Mouse (Mus musculus) lung, embryonic 15.5 days (tissue): ENCODE results near the gene 4930402H24Rik. TPM values are rescaled to one million over a fixed set of nuclear protein-coding genes. Genes with fewer than 3 reads are reported as not detected.
"Not testable (repeated sequence)": the region's sequence is repeated elsewhere in the genome, so short reads cannot be mapped to it uniquely, and the experiment has no call there.

Source experiments
- ATAC-seq: fragments of 200-750 bp; cut with Nextera tagmentation; 2 replicates; pipeline ENCODE4 v1.8.0; 2017; ENCODE audit warnings: moderate number of reproducible peaks, borderline replicate concordance; ENCODE audit not compliant: low FRiP score, low TSS enrichment; ENCODE audit errors: extremely low read depth
- H3K27ac ChIP-seq: fragments of 300-500 bp; sonication (generic); 2 replicates; pipeline ENCODE4 v1.5.1; 2015; ENCODE audit warnings: moderate library complexity, mild to moderate bottlenecking, inconsistent platforms
- H3K27me3 ChIP-seq: fragments of 300-500 bp; sonication (generic); 2 replicates; pipeline ENCODE4 v1.6.1; 2015; ENCODE audit warnings: inconsistent platforms
- H3K36me3 ChIP-seq: fragments of 300-500 bp; sonication (generic); 2 replicates; pipeline ENCODE4 v1.6.1; 2015; ENCODE audit warnings: inconsistent platforms
- H3K4me1 ChIP-seq: fragments of 300-500 bp; sonication (generic); 2 replicates; pipeline ENCODE4 v1.6.1; 2015; ENCODE audit warnings: inconsistent platforms
- H3K4me2 ChIP-seq: fragments of 300-500 bp; sonication (generic); 2 replicates; pipeline ENCODE4 v1.6.1; 2015; ENCODE audit warnings: inconsistent platforms, mild to moderate bottlenecking, moderate library complexity
- H3K4me3 ChIP-seq: fragments of 300-500 bp; sonication (generic); 2 replicates; pipeline ENCODE4 v1.5.1; 2015; ENCODE audit warnings: mild to moderate bottlenecking, inconsistent platforms
- H3K9ac ChIP-seq: fragments of 300-500 bp; sonication (generic); 2 replicates; pipeline ENCODE4 v1.6.1; 2015; ENCODE audit warnings: inconsistent platforms
- H3K9me3 ChIP-seq: fragments of 300-500 bp; sonication (generic); 2 replicates; pipeline ENCODE4 v1.6.1; 2016; ENCODE audit warnings: inconsistent platforms
- WGBS: fragments of 180-500 bp; shearing (Covaris S2); methylation state at CpG from one replicate; pipeline ENCODE4 v1.1.7; 2015; 5-methylcytosine and 5-hydroxymethylcytosine counted together
- polyA plus RNA-seq: library from polyadenylated mRNA; unstranded; fragments of >200 nt; fragmentation: Nextera tagmentation; extraction: Ambion mirVana; gene quantifications from 2 replicates; pipeline ENCODE4 v1.2.1, GENCODE M21; 2015

Gene 4930402H24Rik
- polyA plus RNA-seq, 1 experiment from 2014 or later, result 29.0 TPM

DNA sequence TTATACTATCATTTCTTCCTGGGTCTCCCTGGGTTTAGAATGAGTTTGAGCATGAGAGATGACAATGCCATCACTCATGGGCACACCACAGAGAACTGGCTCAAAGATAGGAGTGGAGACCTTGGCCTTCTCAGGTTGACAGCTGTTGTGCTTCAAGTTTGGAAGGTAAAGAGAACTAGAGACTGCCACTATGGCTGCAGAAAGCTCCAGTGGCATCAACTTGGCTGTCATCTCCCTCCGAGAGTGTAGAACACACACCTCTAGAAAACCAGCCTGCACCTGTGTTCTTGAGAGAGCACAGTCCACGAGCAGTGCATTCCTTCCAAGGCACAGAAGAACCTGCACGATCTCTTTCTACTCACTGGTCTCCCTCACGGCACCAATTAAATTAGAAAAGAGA lies 76.7 kb downstream of the 4930402H24Rik start:
- Histone ChIP-seq H3K36me3 (no peaks in the 10 kb centered on the region), H3K27me3 (no peaks in the 10 kb centered on the region), H3K27ac (no peak overlapping the region), H3K9ac (no peak overlapping the region), H3K4me2 (no peak overlapping the region), H3K4me3 (no peak overlapping the region), H3K4me1 (peaks cover 6% of the 10 kb centered on the region; the same call in 1 of the 2 replicates), H3K9me3 (no peaks in the 10 kb centered on the region)
- ATAC-seq, result no peak
- 83% methylated on average over 4 of the region's 4 CpGs for WGBS

DNA sequence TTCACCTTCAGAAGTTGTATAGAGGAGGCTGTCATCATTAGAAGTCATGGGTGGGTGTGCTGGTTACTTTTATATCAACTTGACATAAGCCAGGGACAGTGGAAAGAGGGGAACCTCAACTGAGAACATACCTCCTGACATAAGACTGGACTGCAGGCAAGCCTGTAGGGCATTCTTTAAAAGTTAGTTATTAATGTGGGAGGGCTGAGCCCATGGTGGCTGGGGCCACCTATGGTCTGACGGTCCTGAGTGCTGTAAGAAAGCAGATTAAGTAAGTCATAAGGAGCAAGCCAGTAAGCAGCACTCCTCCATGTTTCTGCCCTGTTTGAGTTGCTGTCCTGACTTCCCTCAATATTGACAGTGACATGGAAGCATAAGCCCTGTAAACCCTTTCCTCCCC lies 77.5 kb downstream of the 4930402H24Rik start:
- no peak for ATAC-seq
- peaks cover 6% of the 10 kb centered on the region; the same call in 1 of the 2 replicates for H3K4me1 ChIP-seq
- H3K27ac ChIP-seq, result no peak overlapping the region
- no peak overlapping the region for H3K4me2 ChIP-seq
- H3K9ac ChIP-seq, result no peak overlapping the region
- no peak overlapping the region for H3K4me3 ChIP-seq
- 72% methylated on average over 1 of the region's 1 CpGs for WGBS
- no peaks in the 10 kb centered on the region for H3K36me3 ChIP-seq
- H3K27me3 ChIP-seq, result no peaks in the 10 kb centered on the region
- H3K9me3 ChIP-seq, result no peaks in the 10 kb centered on the region

DNA sequence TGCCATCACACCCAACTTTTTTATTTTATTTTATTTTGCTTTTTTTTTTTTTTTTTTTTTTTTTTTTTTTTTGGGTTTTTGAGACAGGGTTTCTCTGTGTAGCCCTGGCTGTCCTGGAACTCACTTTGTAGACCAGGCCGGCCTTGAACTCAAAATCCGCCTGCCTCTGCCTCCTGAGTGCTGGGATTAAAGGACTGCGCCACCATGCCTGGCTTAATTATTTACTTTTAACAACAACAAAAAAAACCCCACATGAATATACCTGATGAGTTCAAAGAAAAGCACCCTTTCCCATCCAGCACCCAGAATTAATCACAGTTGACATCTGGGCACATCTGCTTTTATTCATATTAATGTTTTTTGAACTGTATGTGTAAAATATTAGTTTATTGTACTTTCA lies 78.1 kb downstream of the 4930402H24Rik start:
- not testable (repeated sequence) for H3K9ac ChIP-seq, ATAC-seq

DNA sequence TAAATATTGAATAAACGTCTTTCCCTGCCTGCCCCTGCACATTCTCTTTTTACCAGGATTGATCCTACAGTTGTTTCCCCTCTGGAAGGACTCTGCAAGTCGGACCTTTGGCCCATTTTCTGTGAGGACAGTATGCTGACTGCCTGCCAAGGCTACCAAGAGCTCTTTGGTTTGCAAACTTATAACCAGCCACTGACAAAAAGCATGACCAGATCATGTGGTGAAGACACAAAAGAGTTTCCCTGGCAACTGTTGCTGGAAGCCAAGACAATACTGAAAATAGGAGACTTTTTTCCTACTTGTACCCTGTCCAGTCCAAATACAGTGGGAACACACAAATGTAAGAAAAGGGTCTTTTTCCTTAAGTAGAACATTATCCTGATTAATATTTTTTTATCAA lies 78.8 kb downstream of the 4930402H24Rik start:
- Histone ChIP-seq H3K4me2 (no peak overlapping the region), H3K27ac (no peak overlapping the region), H3K9me3 (no peaks in the 10 kb centered on the region), H3K27me3 (no peaks in the 10 kb centered on the region), H3K36me3 (no peaks in the 10 kb centered on the region), H3K4me3 (no peak overlapping the region), H3K9ac (no peak overlapping the region), H3K4me1 (peaks cover 6% of the 10 kb centered on the region; the same call in 1 of the 2 replicates)
- 63% methylated on average over 2 of the region's 2 CpGs for WGBS
- no peak for ATAC-seq

More for the DNA sequence above, 78.1 kb downstream of the 4930402H24Rik start:
- H3K27ac ChIP-seq, H3K9me3 ChIP-seq, H3K4me1 ChIP-seq, H3K36me3 ChIP-seq, H3K27me3 ChIP-seq, H3K4me2 ChIP-seq, H3K4me3 ChIP-seq: not testable (repeated sequence)
- WGBS, result 84% methylated on average over 3 of the region's 3 CpGs

DNA sequence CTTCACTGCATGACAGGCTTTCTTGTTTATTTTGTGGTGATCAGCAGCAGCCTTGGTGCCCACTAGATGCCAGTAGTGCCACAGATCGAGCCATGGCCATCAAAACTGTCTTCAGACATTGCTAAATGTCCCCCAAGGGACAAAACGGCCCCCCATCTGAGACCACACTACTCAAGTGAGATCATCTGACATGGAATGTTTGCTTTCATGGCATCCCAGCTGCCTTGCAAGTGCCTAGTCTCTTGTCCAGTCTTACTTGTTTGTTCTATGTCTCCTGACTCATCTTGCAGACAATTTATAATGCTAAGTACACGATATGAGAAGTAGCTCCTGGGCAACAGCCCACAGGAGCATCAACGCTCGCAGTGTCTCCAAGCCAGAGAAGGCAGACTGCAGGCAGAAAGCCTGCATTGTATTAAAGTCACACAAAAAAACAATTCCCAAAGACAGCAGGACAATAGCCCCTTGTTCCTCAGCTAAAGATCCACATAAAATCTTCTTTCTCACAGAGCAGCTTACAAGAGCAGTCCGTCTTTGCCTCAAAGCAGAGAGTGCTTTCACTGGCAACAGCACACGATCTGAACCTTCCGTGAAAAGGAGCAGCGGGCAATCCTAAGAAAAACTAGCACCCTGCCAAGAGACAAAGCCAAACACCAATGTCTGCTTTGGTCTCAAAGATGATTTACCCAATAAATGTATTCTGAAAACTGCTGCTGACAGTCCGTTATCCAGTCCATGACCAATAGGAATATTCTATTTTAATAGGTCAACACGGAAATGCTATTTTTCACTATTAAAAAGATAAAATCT lies 87.2 kb downstream of the 4930402H24Rik start:
- H3K36me3 ChIP-seq, result 0 out of 2 replicates have a peak, but pooled peaks cover 6% of the 10 kb centered on the region
- no peak overlapping the region for H3K4me2 ChIP-seq
- ATAC-seq, result no peak
- WGBS, result 72% methylated on average over 11 of the region's 11 CpGs
- no peak overlapping the region for H3K4me3 ChIP-seq
- no peaks in the 10 kb centered on the region for H3K9me3 ChIP-seq
- no peaks in the 10 kb centered on the region for H3K4me1 ChIP-seq
- no peak overlapping the region for H3K9ac ChIP-seq
- H3K27ac ChIP-seq, result no peak overlapping the region
- no peaks in the 10 kb centered on the region for H3K27me3 ChIP-seq

DNA sequence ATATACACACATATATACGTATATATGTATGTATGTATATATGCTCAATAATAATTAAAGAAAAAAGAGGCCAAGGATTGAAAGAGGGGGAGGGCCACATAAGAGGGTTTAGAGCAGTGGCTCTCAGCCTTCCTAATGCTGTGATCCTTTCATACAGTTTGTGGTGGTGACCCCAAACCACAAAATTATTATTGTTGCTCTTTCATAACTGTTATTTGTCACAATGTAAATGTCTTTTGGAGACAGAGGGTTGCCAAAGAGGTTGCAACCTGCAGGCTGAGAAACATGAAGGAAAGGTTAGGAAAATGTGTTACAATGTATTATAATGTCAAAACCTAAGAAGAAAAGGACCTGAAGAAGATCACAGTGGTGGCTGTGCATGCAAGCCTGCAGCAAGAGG lies 88.3 kb downstream of the 4930402H24Rik start:
- WGBS, result 75% methylated on average over 1 of the region's 1 CpGs
- Histone ChIP-seq H3K9ac (no peak overlapping the region), H3K36me3 (peaks cover 7% of the 10 kb centered on the region), H3K27ac (no peak overlapping the region), H3K4me1 (no peaks in the 10 kb centered on the region), H3K27me3 (no peaks in the 10 kb centered on the region), H3K4me3 (no peak overlapping the region), H3K4me2 (no peak overlapping the region), H3K9me3 (no peaks in the 10 kb centered on the region)
- no peak for ATAC-seq

DNA sequence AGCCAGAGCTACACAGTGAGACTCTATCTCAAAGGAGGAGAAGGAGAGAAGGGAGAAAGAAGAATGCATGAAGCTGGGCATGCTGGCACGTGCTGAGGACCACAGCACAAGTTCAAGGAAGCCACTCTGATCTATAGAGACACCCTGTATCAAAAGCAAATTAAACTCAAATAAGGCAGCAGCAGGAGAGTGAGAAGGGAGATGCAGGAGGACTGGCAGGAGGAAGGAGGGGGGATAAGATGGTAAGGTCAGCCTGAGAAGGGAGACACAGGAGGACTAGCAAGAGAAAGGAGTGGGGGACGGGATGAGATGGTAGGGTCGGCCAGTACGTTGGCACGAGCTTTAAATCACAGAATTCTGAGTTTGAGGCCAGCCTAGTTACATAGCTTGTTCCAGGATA lies 90.0 kb downstream of the 4930402H24Rik start:
- no peak overlapping the region for H3K9ac ChIP-seq
- WGBS, result 86% methylated on average over 5 of the region's 5 CpGs
- ATAC-seq, result no peak

DNA sequence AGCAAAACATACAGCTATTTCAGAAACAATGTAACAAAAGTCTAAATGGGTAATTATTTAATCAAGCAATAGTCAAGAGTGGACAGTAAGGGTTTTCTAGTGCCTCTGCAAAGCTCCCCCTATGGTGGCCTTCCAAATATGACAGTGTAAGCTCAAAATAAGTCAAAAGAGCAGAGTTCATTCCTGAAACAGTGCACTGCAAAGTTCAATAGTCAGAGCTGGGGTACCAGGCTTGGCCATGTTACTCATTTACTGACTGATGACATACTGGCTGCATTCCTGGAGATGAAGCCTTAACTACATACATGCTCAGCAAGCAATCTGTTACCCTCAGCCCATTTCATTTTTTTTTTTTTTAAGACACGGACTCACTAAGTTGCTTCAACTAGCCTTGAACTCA lies 91.7 kb downstream of the 4930402H24Rik start:
- Histone ChIP-seq H3K9me3 (no peaks in the 10 kb centered on the region), H3K4me1 (no peaks in the 10 kb centered on the region), H3K4me3 (no peak overlapping the region), H3K27me3 (no peaks in the 10 kb centered on the region), H3K36me3 (peaks cover 29% of the 10 kb centered on the region), H3K27ac (no peak overlapping the region), H3K4me2 (no peak overlapping the region), H3K9ac (no peak overlapping the region)
- 81% methylated on average over 1 of the region's 1 CpGs for WGBS
- no peak for ATAC-seq

More for the DNA sequence above, 90.0 kb downstream of the 4930402H24Rik start:
- Histone ChIP-seq H3K4me2 (no peak overlapping the region), H3K27ac (no peak overlapping the region), H3K27me3 (no peaks in the 10 kb centered on the region), H3K4me3 (no peak overlapping the region), H3K4me1 (no peaks in the 10 kb centered on the region), H3K9me3 (no peaks in the 10 kb centered on the region), H3K36me3 (peaks cover 20% of the 10 kb centered on the region)

DNA sequence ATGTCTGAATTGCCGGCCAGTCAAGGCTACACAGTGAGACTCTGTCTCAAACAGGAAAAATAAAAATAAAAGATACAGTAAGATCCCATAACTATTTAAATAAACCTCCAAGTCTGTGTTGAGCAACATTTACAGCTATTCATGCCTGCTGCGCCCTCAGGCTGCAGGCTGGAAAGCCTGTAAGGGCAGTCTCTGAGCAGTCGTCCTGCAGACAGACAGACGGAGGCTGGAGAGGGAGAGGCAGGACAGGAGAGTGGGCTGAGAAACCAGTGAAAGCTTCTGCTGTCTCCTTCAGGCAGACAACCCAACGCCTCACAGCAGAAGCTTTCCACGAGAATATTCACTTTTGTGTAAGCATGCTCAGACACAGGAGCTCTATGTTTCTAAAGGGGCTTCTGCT lies 92.5 kb downstream of the 4930402H24Rik start:
- peaks cover 29% of the 10 kb centered on the region for H3K36me3 ChIP-seq
- no peak overlapping the region for H3K4me2 ChIP-seq
- no peaks in the 10 kb centered on the region for H3K9me3 ChIP-seq
- no peaks in the 10 kb centered on the region for H3K27me3 ChIP-seq
- H3K4me3 ChIP-seq, result no peak overlapping the region
- ATAC-seq, result no peak
- H3K9ac ChIP-seq, result no peak overlapping the region
- WGBS, result 83% methylated on average over 6 of the region's 6 CpGs
- no peak overlapping the region for H3K27ac ChIP-seq
- H3K4me1 ChIP-seq, result no peaks in the 10 kb centered on the region

DNA sequence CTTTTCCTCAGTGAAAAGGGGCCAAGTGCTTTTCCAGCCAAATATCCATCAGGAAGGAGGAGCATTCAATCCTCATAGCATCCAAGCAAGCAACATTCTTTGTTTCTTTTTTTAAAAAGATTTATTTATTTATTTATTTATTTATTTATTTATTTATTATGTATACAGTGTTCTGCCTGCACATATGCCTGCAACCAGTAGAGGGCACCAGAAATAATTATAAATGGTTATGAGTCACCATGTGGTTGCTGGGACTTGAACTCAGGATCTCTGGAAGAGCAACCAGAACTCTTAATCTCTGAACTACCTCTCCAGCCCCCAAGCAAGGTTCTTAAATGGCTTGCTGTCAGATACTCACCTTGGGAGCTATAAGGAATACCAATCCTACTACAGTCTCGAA lies 93.7 kb downstream of the 4930402H24Rik start:
- Histone ChIP-seq H3K36me3 (peaks cover 36% of the 10 kb centered on the region), H3K4me3 (no peak overlapping the region), H3K4me2 (no peak overlapping the region), H3K4me1 (no peaks in the 10 kb centered on the region), H3K9me3 (no peaks in the 10 kb centered on the region), H3K27me3 (no peaks in the 10 kb centered on the region), H3K9ac (no peak overlapping the region), H3K27ac (no peak overlapping the region)
- 94% methylated on average over 1 of the region's 1 CpGs for WGBS
- no peak for ATAC-seq

DNA sequence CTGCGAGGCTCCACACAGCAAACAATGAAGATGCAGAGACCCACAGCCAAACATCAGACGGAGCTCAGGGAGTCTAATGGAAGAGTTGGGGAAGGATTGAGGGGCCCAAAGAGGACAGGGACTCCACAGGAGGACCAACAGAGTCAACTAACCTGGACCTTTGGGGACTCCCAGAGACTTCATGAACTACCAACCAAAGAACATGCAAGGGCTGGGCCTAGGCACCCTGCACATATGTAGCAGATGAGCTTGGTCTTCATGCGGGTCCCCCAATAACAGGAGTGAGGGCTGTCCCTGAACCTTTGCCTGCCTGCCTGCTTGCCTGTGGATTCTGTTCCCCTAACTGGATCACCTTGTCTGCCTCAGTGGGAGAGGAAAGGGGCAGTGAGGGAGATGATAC lies 101.1 kb downstream of the 4930402H24Rik start:
- no peak for ATAC-seq
- no peak overlapping the region for H3K4me2 ChIP-seq
- H3K9ac ChIP-seq, result no peak overlapping the region
- H3K4me3 ChIP-seq, result no peak overlapping the region
- WGBS, result 94% methylated on average over 3 of the region's 3 CpGs
- no peaks in the 10 kb centered on the region for H3K4me1 ChIP-seq
- H3K27me3 ChIP-seq, result no peaks in the 10 kb centered on the region
- H3K36me3 ChIP-seq, result peaks cover 35% of the 10 kb centered on the region
- H3K27ac ChIP-seq, result no peak overlapping the region
- H3K9me3 ChIP-seq, result no peaks in the 10 kb centered on the region

DNA sequence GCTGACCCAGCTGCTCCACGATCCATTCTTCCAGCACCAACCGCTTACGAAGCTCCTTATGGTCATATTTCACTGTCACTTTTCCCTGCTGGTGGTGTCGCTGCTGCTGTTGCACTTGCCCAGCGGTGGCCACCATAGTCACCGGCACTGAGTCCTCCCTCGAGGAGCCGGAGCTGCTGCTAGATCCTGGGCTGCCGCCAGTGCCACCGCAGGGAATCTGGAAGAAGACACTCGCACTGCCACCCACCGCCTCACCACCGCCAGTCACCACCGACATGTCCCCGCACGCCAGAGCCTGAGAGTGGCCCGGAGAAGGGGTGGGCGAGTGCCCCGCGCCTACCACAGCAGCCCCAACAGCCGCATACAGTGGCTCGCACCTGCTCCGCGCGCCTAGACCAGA lies 102.5 kb downstream of the 4930402H24Rik start:
- whole genome bisulfite sequencing, result 74% methylated on average over 25 of the region's 25 CpGs
- no peaks in the 10 kb centered on the region for H3K4me1 ChIP-seq
- ATAC-seq, result no peak
- H3K36me3 ChIP-seq, result peaks cover 30% of the 10 kb centered on the region
- no peak overlapping the region for H3K4me3 ChIP-seq
- H3K4me2 ChIP-seq, result no peak overlapping the region
- no peak overlapping the region for H3K9ac ChIP-seq
- H3K27ac ChIP-seq, result no peak overlapping the region
- no peaks in the 10 kb centered on the region for H3K27me3 ChIP-seq
- H3K9me3 ChIP-seq, result no peaks in the 10 kb centered on the region
